Mouse (Mus musculus) left cerebral cortex, postnatal 10 days (tissue): Measurements from ENCODE around the gene Plppr3. TPM values are rescaled to one million over a fixed set of nuclear protein-coding genes. Genes with fewer than 3 reads are reported as not detected.

Source experiments
- DNase-seq, 2 experiments: peaks; one replicate each; pipeline ENCODE4 v3.0.0; 2021 to 2022; ENCODE audit warnings: low spot score in 2 of 2, mixed read lengths in 1 of 2; ENCODE audit errors: extremely low spot score in 1 of 2
- intact Hi-C: fragments of 180-260 bp; cut with DNase I; formaldehyde crosslinking; loops from one replicate; pipeline ENCODE4 v1.15.1; 2025
- total RNA-seq, 2 experiments: library from RNA; stranded (reverse); gene quantifications; 2 replicates each; pipeline ENCODE4 v1.2.3; 2021

The Plppr3 gene
- total RNA-seq: 100 to 1,000 TPM; 135 to 142 TPM

GRCm38 (mm10) chr10:79874290-79874862, at the start of gene Plppr3, which contains the start of gene Prtn3:
Gene Plppr3 (minus strand): TSS chr10:79874634.
Gene Prtn3 (plus strand): TSS chr10:79874476.
- DNase-seq: peak in 1 of 2 experiments; percentile 68
- intact Hi-C loops: no loop called here

DNA sequence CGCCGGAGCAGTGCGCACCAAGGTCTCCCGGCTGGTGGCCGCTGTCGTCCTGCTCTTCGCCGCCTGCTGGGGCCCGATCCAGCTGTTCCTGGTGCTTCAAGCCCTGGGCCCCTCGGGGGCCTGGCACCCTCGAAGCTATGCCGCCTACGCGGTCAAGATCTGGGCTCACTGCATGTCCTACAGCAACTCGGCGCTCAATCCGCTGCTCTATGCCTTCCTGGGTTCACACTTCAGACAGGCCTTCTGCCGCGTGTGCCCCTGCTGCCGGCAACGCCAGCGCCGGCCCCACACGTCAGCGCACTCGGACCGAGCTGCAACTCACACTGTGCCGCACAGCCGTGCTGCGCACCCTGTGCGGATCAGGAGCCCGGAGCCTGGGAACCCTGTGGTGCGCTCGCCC, 47.1 kb upstream of the Plppr3 start:
- DNase-seq: no peak

DNA sequence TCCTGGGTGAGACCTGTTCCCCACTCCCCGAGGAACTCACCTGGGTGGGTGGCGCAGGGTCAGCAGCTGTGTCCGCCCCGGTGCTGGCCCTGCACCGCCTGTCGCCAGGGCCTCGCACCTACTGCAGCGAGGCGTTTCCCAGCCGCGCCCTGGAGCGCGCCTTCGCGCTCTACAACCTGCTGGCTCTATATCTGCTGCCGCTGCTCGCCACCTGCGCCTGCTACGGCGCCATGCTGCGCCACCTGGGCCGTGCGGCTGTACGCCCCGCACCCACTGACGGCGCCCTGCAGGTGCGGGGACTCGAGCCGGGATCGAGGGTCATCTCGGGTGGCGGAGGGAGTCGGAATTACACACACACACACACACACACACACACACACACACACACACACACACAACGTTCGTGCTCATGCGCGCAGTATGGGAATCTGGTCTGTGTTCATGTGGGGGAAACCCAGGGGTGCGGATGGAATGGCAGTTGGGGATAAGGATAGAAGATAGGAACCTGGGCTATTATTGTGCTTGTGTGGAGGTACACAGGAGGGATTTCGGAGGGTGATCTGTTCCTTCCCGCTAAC, 46.6 kb upstream of the Plppr3 start, which contains the start of gene R3hdm4:
TSS of gene R3hdm4 (minus strand) at position 251 of the 578 bp plus-strand sequence.
- DNase-seq: no peak
- intact Hi-C loops: loop anchor here (5.0 kb wide), 1 partner anchor 34 kb away; the partner anchor contains the start of gene Elane

More for the DNA sequence above, 47.1 kb upstream of the Plppr3 start:
- intact Hi-C loops: loop anchor here (5.0 kb wide), 1 partner anchor 34 kb away; the partner anchor contains the start of gene Elane

GRCm38 (mm10) chr10:79920056-79920890, 45.8 kb upstream of the Plppr3 start:
- intact Hi-C loops: loop anchor here (5.0 kb wide), 1 partner anchor 33 kb away; the partner anchor contains the start of gene Elane

DNA sequence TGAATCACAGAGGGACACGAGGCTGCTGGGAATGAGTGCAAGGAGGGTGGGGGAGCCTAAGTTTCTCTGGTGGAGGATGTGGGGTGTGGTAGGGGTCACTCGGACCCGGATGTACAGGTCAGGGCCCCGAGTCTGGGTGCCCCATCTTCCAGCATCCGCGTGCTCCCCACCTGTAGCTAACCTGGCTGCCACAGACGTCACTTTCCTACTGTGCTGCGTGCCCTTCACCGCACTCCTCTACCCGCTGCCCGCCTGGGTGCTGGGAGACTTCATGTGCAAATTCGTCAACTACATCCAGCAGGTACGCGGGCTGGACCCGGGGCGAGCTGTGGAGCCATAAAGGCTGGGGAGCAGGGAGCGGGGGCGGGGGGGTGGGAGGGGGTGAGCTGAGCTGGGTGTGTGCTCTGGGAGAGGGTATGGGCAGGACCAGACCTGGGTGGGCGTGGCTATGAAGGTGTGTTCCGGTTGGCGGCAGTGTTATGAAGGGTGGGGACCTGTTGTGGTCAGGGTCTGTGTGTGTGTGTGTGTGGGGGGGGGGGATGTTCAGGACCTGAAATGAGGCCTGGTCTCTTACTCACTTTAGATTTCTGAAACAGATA, 44.9 kb upstream of the Plppr3 start:
- DNase-seq: no peak

More at GRCm38 (mm10) chr10:79920056-79920890, 45.8 kb upstream of the Plppr3 start:
- no peak for DNase-seq

GRCm38 (mm10) chr10:79918231-79919078, 44.0 kb upstream of the Plppr3 start:
- intact Hi-C loops: no loop called here
- no peak for DNase-seq

More for the DNA sequence above, 44.9 kb upstream of the Plppr3 start:
- intact Hi-C loops: no loop called here

GRCm38 (mm10) chr10:79917532-79918100, 43.2 kb upstream of the Plppr3 start:
- DNase-seq: no peak

GRCm38 (mm10) chr10:79916808-79917531, 42.5 kb upstream of the Plppr3 start, which contains the start of gene Kiss1r:
Gene Kiss1r (plus strand): TSS chr10:79916971.
- DNase-seq: peak; percentile 76 to 93
- intact Hi-C loops: no loop called here

More at GRCm38 (mm10) chr10:79917532-79918100, 43.2 kb upstream of the Plppr3 start:
- intact Hi-C loops: no loop called here

- intact Hi-C loops: no loop called here
- DNase-seq: no peak
Observed at GRCm38 (mm10) chr10:79916081-79916480, 41.6 kb upstream of the Plppr3 start.

DNA sequence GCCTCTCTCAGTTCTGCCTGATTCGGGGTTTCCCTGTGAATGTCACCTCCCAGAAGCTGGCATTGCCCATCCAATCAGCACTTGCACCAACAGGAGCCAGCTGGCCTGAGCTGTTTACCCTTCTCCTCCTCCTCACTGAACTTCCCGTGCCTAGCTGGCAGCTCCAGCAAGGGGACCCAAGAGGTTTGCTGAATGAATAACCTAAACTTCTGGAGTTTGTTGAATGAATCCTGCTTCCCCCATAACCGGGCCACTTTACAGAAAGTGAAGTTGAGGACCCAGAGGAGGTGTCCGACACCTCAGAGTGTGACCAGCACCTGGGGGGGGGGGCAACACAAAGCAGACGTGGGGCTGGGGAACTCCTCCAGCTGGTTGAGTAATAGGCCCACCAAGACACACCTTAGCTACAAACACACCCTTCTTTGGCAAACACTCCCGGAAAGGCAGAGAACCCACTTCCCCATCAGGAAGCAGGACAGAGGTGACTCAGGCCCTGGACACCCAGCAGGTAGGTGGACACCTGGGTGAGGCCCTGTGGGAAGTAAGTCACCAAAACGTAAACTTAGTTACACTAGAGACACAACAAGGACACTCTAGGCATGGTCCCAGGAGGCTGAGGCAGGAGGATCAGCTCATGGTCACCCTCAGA, 40.6 kb upstream of the Plppr3 start:
- intact Hi-C loops: no loop called here

GRCm38 (mm10) chr10:79914131-79914947, 39.9 kb upstream of the Plppr3 start:
- intact Hi-C loops: no loop called here

More for the DNA sequence above, 40.6 kb upstream of the Plppr3 start:
- DNase-seq: no peak

GRCm38 (mm10) chr10:79912412-79912811, 38.0 kb upstream of the Plppr3 start:
- peak in 1 of 2 experiments; percentile 44 for DNase-seq
- intact Hi-C loops: no loop called here

More at GRCm38 (mm10) chr10:79914131-79914947, 39.9 kb upstream of the Plppr3 start:
- DNase-seq: no peak

GRCm38 (mm10) chr10:79910556-79910955, 36.1 kb upstream of the Plppr3 start, which contains the start of gene Gm26602:
Gene Gm26602 (plus strand): TSS chr10:79910856.
- intact Hi-C loops: no loop called here
- no peak for DNase-seq

DNA sequence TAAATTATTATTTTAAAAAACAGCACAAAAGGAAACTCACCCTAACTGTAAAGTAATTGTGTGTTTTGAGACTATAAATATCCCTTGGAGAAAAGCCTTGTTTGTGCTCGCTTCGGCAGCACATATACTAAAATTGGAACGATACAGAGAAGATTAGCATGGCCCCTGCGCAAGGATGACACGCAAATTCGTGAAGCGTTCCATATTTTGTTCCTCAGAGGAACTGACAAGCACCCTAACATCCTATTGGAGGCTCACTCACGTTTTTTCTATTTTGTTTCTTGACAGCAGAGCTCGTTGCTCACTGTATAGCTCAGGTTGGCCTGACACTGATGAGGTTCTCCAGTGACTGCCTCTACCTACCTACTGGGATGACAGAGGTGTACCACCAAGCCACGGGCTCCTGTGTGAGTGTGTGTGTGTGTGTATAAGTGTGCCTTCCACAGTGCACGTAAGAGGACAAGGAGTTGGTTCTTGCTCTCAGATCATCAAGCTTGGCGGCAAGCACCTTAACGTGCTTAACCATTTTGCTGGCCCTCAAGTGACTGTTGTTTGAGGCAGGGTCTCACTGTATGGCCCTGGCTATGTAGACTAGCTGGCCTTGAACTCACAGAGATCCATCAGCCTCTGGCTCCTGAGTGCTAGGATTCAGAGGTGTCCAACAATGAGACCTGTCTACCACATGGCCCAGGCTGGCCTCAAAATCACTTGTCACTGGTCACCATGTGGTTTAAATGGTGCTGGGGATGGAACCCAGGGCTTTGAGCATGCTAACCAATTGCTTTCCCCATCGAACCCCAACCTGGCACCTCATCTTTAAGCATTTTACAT, 34.9 kb upstream of the Plppr3 start:
- intact Hi-C loops: no loop called here
- DNase-seq: peak in 1 of 2 experiments; percentile 72
